Mouse (Mus musculus) hindbrain, embryonic 14.5 days (tissue): Measurements from ENCODE around the gene Fgfr2. TPM values are rescaled to one million over a fixed set of nuclear protein-coding genes. Genes with fewer than 3 reads are reported as not detected.

ENCODE experiments used
- ATAC-seq: fragments of 200-750 bp; cut with Nextera tagmentation; 2 replicates; pipeline ENCODE4 v1.8.0; 2017; ENCODE audit warnings: moderate number of reproducible peaks, mild to moderate bottlenecking, moderate TSS enrichment, moderate library complexity; ENCODE audit not compliant: low FRiP score
- DNase-seq: peaks from one replicate; pipeline ENCODE4 v3.0.0-alpha.2; 2015; ENCODE audit warnings: low spot score
- H3K27ac ChIP-seq: fragments of 300-500 bp; sonication (generic); 2 replicates; pipeline ENCODE4 v1.5.1; 2014; ENCODE audit warnings: mild to moderate bottlenecking, moderate library complexity
- H3K27me3 ChIP-seq: fragments of 300-500 bp; sonication (generic); 2 replicates; pipeline ENCODE4 v1.6.1; 2014; ENCODE audit warnings: mild to moderate bottlenecking, low read length, mixed read lengths; ENCODE audit not compliant: control insufficient read depth, insufficient read depth
- H3K36me3 ChIP-seq: fragments of 300-500 bp; sonication (generic); replicated peaks from 2 replicates; pipeline ENCODE4 v1.6.1; 2014; ENCODE audit not compliant: control insufficient read depth, insufficient read depth
- H3K4me1 ChIP-seq: fragments of 300-500 bp; sonication (generic); replicated peaks from 2 replicates; pipeline ENCODE4 v1.6.1; 2014; ENCODE audit warnings: antibody characterized with exemption, low read length, mixed read lengths; ENCODE audit not compliant: control insufficient read depth, insufficient read depth
- H3K4me2 ChIP-seq: fragments of 300-500 bp; sonication (generic); replicated peaks from 2 replicates; pipeline ENCODE4 v1.6.1; 2014; ENCODE audit warnings: mild to moderate bottlenecking, moderate library complexity
- H3K4me3 ChIP-seq: fragments of 300-500 bp; sonication (generic); replicated peaks from 2 replicates; pipeline ENCODE4 v1.5.1; 2014; ENCODE audit warnings: mild to moderate bottlenecking, low read length
- H3K9ac ChIP-seq: fragments of 300-500 bp; sonication (generic); 2 replicates; pipeline ENCODE4 v1.6.1; 2014
- H3K9me3 ChIP-seq: fragments of 300-500 bp; sonication (generic); 2 replicates; pipeline ENCODE4 v1.6.1; 2016; ENCODE audit warnings: low read length; ENCODE audit not compliant: control insufficient read depth
- WGBS: fragments of 180-500 bp; shearing (Covaris S2); extraction: QIAGEN DNeasy Blood & Tissue Kit; methylation state at CpG from one replicate; pipeline ENCODE4 v1.1.7; 2014; 5-methylcytosine and 5-hydroxymethylcytosine counted together
- polyA plus RNA-seq: library from polyadenylated mRNA; unstranded; fragments of >200 nt; fragmentation: Nextera tagmentation; extraction: Ambion mirVana; gene quantifications from 2 replicates; pipeline ENCODE4 v1.2.1, GENCODE M21; 2014

Fgfr2 gene
- polyA plus RNA-seq, 1 experiment from 2014 or later: 43.5 TPM

DNA sequence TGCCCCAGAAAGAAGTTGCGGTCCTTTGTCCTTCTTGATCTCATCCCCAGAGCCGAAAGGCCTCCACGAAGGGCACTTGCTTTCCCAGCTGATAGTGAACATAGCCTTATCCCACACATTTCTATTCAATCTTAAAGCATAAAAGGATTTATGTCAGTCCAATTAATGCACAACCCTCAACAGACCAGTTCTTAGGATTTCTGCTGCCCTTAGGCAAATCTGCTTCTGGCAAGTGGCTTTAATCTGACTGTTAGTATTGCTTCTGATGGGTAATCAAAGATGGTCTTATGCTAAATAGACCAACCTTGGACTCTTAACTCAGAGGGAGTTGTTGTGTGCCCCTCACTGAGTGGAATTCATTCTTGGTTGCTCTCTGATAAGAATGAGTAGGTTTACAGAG lies 2505.6 kb downstream of the Fgfr2 start:
- 88% methylated on average over 3 of the region's 3 CpGs for WGBS
- DNase-seq: no peak

DNA sequence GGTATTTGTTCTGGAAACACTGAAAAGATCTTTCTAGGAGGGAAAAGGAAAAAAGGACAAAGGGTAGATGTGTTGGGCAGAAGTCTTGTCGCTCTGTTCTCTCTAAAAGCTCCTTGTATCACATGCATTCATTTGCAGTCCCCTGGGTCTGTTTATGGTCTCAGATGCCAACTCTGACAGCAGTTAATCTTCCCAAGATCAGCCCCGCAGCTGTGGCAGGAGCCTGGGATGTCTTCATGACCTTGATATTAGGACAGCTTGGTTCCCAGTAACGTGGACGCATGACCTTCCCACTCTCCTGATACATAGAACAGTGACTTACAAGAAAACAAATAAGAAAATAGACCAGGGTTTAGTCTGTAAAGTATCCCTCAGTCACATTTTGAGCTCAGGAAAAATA lies 2509.2 kb downstream of the Fgfr2 start:
- H3K4me1 ChIP-seq: no peaks in the 10 kb centered on the region
- H3K9me3 ChIP-seq: no peaks in the 10 kb centered on the region
- H3K36me3 ChIP-seq: no peaks in the 10 kb centered on the region
- ATAC-seq (no peak), DNase-seq (no peak)
- H3K4me3 ChIP-seq: no peak overlapping the region
- 51% methylated on average over 4 of the region's 4 CpGs for WGBS
- no peak overlapping the region for H3K27ac ChIP-seq
- no peaks in the 10 kb centered on the region for H3K27me3 ChIP-seq
- H3K4me2 ChIP-seq: no peak overlapping the region
- no peak overlapping the region for H3K9ac ChIP-seq

More for the DNA sequence above, 2505.6 kb downstream of the Fgfr2 start:
- Histone ChIP-seq H3K9me3 (no peaks in the 10 kb centered on the region), H3K27ac (no peak overlapping the region), H3K9ac (no peak overlapping the region), H3K4me2 (no peak overlapping the region), H3K36me3 (no peaks in the 10 kb centered on the region), H3K4me3 (no peak overlapping the region), H3K4me1 (no peaks in the 10 kb centered on the region), H3K27me3 (no peaks in the 10 kb centered on the region)
- no peak for ATAC-seq

DNA sequence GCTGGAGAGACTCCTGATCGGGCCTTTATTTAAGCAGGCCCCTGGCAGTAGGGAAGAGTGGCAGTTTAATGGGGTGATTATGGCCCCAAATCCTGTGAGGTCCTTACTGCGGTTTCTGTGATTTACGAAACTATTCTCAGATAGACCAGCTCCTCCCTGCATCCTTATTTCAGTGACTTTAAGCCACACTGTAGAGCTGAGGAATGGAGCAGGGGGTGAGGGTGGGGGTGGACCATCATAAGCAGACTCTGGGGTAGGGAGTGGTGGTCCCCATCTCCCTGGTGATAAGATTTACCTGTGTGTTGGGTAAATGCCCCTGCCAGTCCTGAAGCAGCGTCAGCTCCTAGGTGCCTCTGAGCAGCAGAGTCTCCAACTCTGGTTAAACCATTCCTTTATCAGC lies 2516.2 kb downstream of the Fgfr2 start:
- DNase-seq: no peak
- no peak overlapping the region for H3K27ac ChIP-seq
- no peaks in the 10 kb centered on the region for H3K9me3 ChIP-seq
- no peaks in the 10 kb centered on the region for H3K27me3 ChIP-seq
- no peak overlapping the region for H3K4me2 ChIP-seq
- no peaks in the 10 kb centered on the region for H3K4me1 ChIP-seq
- H3K36me3 ChIP-seq: no peaks in the 10 kb centered on the region
- no peak for ATAC-seq
- 84% methylated on average over 4 of the region's 4 CpGs for WGBS
- H3K4me3 ChIP-seq: no peak overlapping the region
- no peak overlapping the region for H3K9ac ChIP-seq

DNA sequence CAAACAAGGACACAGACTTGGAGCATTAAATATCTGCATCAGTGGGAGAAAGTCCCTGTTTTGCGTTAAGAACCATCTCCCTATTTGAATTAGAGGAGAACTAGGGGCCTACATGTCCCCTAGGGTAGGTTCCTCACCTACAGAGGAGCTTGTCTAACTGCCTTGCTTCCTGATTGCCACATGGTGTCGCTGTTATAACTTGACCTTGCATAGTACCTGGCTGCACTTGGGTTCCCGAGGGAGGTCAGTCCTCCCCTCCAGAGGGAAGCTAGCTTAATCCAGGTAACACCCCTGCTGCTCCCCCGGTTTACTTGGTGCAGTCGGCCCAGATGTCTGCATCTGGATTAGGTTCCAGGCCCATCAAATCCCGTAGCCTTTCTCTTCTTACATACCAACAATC lies 2518.0 kb downstream of the Fgfr2 start:
- 32% methylated on average over 6 of the region's 6 CpGs for WGBS
- no peaks in the 10 kb centered on the region for H3K4me1 ChIP-seq
- H3K4me2 ChIP-seq: no peak overlapping the region
- H3K27ac ChIP-seq: no peak overlapping the region
- ATAC-seq: no peak
- no peaks in the 10 kb centered on the region for H3K9me3 ChIP-seq
- DNase-seq: no peak
- no peak overlapping the region for H3K9ac ChIP-seq
- H3K4me3 ChIP-seq: no peak overlapping the region
- no peaks in the 10 kb centered on the region for H3K27me3 ChIP-seq
- no peaks in the 10 kb centered on the region for H3K36me3 ChIP-seq

DNA sequence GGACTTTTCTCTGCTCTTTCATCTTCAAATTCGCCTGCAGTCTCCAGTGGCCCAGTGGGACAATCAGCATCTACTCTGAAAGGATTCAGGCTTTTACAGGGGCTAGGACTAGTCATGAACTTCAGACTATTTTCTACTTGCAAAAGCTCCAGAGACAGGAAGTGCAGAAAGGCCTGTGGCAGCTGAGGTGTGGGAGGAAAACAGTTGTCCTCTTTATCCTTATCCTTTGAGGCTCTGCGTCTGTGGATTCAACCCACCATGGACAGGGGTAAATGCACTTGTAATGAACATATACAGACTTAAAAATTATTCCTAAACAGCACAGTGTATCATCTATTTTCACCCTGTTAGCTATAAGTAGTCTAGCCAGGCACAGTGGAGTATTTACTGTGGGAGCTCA lies 2518.8 kb downstream of the Fgfr2 start:
- WGBS: 80% methylated on average over 2 of the region's 2 CpGs
- ATAC-seq: no peak
- DNase-seq: no peak
- no peak overlapping the region for H3K4me3 ChIP-seq
- no peaks in the 10 kb centered on the region for H3K4me1 ChIP-seq
- H3K27ac ChIP-seq: no peak overlapping the region
- H3K9ac ChIP-seq: no peak overlapping the region
- H3K27me3 ChIP-seq: no peaks in the 10 kb centered on the region
- no peak overlapping the region for H3K4me2 ChIP-seq
- H3K36me3 ChIP-seq: no peaks in the 10 kb centered on the region
- no peaks in the 10 kb centered on the region for H3K9me3 ChIP-seq

DNA sequence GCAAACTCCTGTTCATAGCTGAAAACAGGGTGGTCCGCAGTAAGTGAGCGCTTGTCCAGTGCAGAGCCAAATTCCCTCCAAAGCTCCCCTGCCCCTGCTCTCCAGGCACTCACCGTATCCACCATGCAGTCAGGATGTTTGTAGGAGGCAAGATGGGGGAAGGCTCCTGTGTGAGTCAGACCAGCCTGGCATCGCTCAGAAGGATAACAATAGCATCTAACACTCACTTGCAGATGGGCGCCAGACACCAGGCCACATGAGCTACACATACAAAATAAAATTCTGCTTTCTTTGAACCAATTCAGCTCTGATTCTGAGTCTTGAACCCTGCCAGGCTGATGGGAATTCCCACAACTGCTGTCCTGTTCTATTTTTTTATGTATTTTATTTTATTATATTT lies 2519.6 kb downstream of the Fgfr2 start:
- H3K36me3 ChIP-seq: no peaks in the 10 kb centered on the region
- H3K4me1 ChIP-seq: no peaks in the 10 kb centered on the region
- H3K4me3 ChIP-seq: no peak overlapping the region
- 95% methylated on average over 5 of the region's 5 CpGs for WGBS
- no peaks in the 10 kb centered on the region for H3K27me3 ChIP-seq
- DNase-seq (no peak), ATAC-seq (no peak)
- H3K9ac ChIP-seq: no peak overlapping the region
- H3K4me2 ChIP-seq: no peak overlapping the region
- no peak overlapping the region for H3K27ac ChIP-seq
- H3K9me3 ChIP-seq: no peaks in the 10 kb centered on the region

DNA sequence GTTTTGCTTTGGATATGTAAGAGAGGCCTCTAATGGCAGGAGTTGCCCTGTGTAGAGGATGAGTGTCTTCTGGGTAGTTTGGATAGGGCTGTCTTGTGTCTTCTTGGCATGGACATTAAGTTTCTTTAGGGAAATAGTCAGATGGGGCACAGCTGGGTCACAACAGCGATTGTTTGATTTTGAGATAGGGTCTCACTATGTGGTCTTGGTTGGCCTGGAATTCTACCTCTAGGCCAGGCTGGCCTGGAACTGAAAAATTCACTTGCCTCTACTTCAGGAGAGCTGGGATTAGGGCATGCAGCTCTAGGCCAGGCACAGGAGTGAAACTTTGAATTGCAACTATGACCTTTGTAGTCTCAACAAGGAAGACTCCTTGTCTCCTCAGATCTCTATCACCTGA lies 2520.3 kb downstream of the Fgfr2 start:
- no peak overlapping the region for H3K27ac ChIP-seq
- H3K27me3 ChIP-seq: no peaks in the 10 kb centered on the region
- ATAC-seq: no peak
- no peaks in the 10 kb centered on the region for H3K36me3 ChIP-seq
- no peak for DNase-seq
- no peaks in the 10 kb centered on the region for H3K9me3 ChIP-seq
- no peaks in the 10 kb centered on the region for H3K4me1 ChIP-seq
- H3K9ac ChIP-seq: no peak overlapping the region
- H3K4me3 ChIP-seq: no peak overlapping the region
- WGBS: 91% methylated on average over 1 of the region's 1 CpGs
- H3K4me2 ChIP-seq: no peak overlapping the region

DNA sequence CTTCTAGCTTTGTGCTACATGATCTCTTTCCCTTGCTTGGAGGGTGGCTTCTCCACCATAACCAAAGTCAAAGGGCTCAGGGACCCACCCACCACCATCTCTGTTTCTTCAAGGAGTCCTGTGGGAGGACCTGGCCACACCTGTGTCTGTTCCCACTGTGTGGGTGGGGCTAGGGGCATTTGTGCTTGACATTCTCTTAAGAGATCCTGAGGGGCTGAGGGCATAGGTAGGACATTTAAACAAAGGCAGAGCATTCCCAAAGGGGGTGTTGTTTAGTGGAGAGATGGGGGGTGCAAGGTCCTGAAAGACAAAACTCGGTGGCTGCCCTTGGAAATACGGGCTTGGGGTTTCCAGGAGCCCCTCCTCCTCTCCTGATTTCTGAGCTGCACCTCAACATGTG lies 2522.6 kb downstream of the Fgfr2 start:
- H3K36me3 ChIP-seq: no peaks in the 10 kb centered on the region
- no peaks in the 10 kb centered on the region for H3K9me3 ChIP-seq
- H3K27ac ChIP-seq: no peak overlapping the region
- no peaks in the 10 kb centered on the region; the same call in 1 of the 2 replicates for H3K4me1 ChIP-seq
- ATAC-seq (no peak), DNase-seq (no peak)
- H3K4me3 ChIP-seq: no peak overlapping the region
- H3K4me2 ChIP-seq: no peak overlapping the region
- H3K27me3 ChIP-seq: no peaks in the 10 kb centered on the region
- 83% methylated on average over 2 of the region's 2 CpGs for WGBS
- H3K9ac ChIP-seq: no peak overlapping the region

DNA sequence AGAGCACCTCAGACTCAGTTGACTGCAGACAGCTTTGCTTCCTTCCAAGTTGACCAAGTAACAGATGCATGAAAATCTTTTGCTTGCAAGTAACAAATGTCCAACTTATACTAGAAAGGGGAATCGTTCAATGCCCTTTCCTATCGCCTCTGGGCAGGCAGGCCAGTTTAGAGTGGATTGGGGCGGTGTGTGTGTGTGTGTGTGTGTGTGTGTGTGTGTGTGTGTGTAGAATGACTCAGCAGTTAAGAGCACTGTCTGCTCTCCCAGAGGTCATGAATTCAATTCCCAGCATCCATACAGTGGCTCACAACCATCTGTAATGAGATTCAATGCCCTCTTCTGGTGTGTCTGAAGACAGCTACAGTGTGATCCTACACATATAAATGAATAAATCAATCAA lies 2523.1 kb downstream of the Fgfr2 start:
- DNase-seq: no peak
- H3K27ac ChIP-seq: no peak overlapping the region
- no peaks in the 10 kb centered on the region for H3K27me3 ChIP-seq
- no peaks in the 10 kb centered on the region; the same call in 1 of the 2 replicates for H3K4me1 ChIP-seq
- no peak for ATAC-seq
- H3K9ac ChIP-seq: no peak overlapping the region
- H3K4me2 ChIP-seq: no peak overlapping the region
- H3K4me3 ChIP-seq: no peak overlapping the region
- 89% methylated on average over 3 of the region's 3 CpGs for WGBS
- H3K9me3 ChIP-seq: no peaks in the 10 kb centered on the region
- no peaks in the 10 kb centered on the region for H3K36me3 ChIP-seq

DNA sequence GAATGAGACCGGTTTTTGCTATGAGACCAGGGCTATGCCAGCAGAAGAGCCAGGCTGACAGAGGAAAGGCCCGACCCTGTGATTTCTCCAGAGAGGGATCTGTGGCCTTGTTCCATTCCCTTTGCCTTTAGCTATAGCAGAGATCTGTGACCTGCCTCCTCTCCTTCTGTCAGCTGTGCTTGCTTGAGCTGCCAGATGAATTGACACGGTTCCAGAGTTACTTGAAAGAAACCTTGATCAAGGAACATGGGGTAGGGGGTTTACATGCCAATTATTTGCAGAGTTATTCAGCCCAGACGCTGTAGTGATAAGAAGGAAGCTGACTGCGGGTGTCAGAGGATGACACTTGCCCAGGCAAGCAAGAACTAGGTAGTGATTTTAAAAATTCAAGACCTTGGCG lies 2525.6 kb downstream of the Fgfr2 start:
- H3K4me2 ChIP-seq: no peak overlapping the region
- H3K4me1 ChIP-seq: no peaks in the 10 kb centered on the region; the same call in 1 of the 2 replicates
- WGBS: 49% methylated on average over 6 of the region's 6 CpGs
- H3K9me3 ChIP-seq: no peaks in the 10 kb centered on the region
- H3K27me3 ChIP-seq: no peaks in the 10 kb centered on the region
- ATAC-seq: no peak
- H3K4me3 ChIP-seq: no peak overlapping the region
- no peak overlapping the region for H3K9ac ChIP-seq
- no peak for DNase-seq
- no peaks in the 10 kb centered on the region for H3K36me3 ChIP-seq
- peak overlapping the region; percentile 14; the same call in 1 of the 2 replicates for H3K27ac ChIP-seq
